Mouse (Mus musculus): ENCODE data around the gene Gm21860. TPM values are rescaled to one million over a fixed set of nuclear protein-coding genes. Genes with fewer than 3 reads are reported as not detected.
"Not testable (repeated sequence)": the region's sequence is repeated elsewhere in the genome, so short reads cannot be mapped to it uniquely, and the experiment has no call there.

Gene Gm21860
- not detected for total RNA-seq (2021)

- DNase-seq, result not testable (repeated sequence)
These were observed at the start of gene Gm21860 for GRCm38 (mm10) chrY:90754721-90755120. TSS of gene Gm21860 (minus strand) at chrY:90754821.

GRCm38 (mm10) chrY:90784438-90784837, 29.8 kb upstream of the Gm21860 start, which contains the start of gene Gm47283:
TSS of gene Gm47283 (plus strand) at chrY:90784738.
- DNase-seq; intact Hi-C loops (cut with DNase I): not testable (repeated sequence)

More at GRCm38 (mm10) chrY:90754721-90755120, at the start of gene Gm21860:
- intact Hi-C loops (cut with DNase I), result not testable (repeated sequence)

GRCm38 (mm10) chrY:90745256-90745655, 9.4 kb downstream of the Gm21860 start:
- intact Hi-C loops (cut with DNase I); DNase-seq: not testable (repeated sequence)

GRCm38 (mm10) chrY:90744381-90744981, 10.1 kb downstream of the Gm21860 start:
- peak; percentile 99 to 100 for DNase-seq
- intact Hi-C loops (cut with DNase I), result not testable (repeated sequence)

GRCm38 (mm10) chrY:90743811-90744220, 10.8 kb downstream of the Gm21860 start:
- intact Hi-C loops (cut with DNase I), result no loop called here
- peak; percentile 8 to 27 for DNase-seq

- DNase-seq, result peak; percentile 23 to 26
- intact Hi-C loops (cut with DNase I), result not testable (repeated sequence)
These were observed 11.4 kb downstream of the Gm21860 start for GRCm38 (mm10) chrY:90743053-90743810.

GRCm38 (mm10) chrY:90742261-90743052, 12.2 kb downstream of the Gm21860 start:
- peak in 1 of 2 experiments; percentile 6 for DNase-seq
- intact Hi-C loops (cut with DNase I), result not testable (repeated sequence)

GRCm38 (mm10) chrY:90741452-90742260, 13.0 kb downstream of the Gm21860 start:
- intact Hi-C loops (cut with DNase I), result not testable (repeated sequence)
- DNase-seq, result peak; percentile 12 to 36

- peak in 1 of 2 experiments; percentile 6 for DNase-seq
These were observed 13.6 kb downstream of the Gm21860 start for GRCm38 (mm10) chrY:90741006-90741405.

GRCm38 (mm10) chrY:90740013-90740561, 14.5 kb downstream of the Gm21860 start:
- intact Hi-C loops (cut with DNase I), result no loop called here
- DNase-seq, result peak; percentile 9 to 34

More at GRCm38 (mm10) chrY:90741006-90741405, 13.6 kb downstream of the Gm21860 start:
- intact Hi-C loops (cut with DNase I), result not testable (repeated sequence)

GRCm38 (mm10) chrY:90739531-90740012, 15.0 kb downstream of the Gm21860 start:
- intact Hi-C loops (cut with DNase I), result not testable (repeated sequence)
- DNase-seq, result peak; percentile 9 to 36

- DNase-seq, result peak; percentile 12 to 26
- intact Hi-C loops (cut with DNase I), result not testable (repeated sequence)
These were observed 15.6 kb downstream of the Gm21860 start for GRCm38 (mm10) chrY:90738841-90739530.

- intact Hi-C loops (cut with DNase I), result no loop called here
- no peak for DNase-seq
These were observed 16.3 kb downstream of the Gm21860 start for GRCm38 (mm10) chrY:90738431-90738680.

GRCm38 (mm10) chrY:90737606-90738430, 16.8 kb downstream of the Gm21860 start:
- intact Hi-C loops (cut with DNase I), result no loop called here
- no peak for DNase-seq

GRCm38 (mm10) chrY:90736217-90737000, 18.2 kb downstream of the Gm21860 start:
- DNase-seq; intact Hi-C loops (cut with DNase I): not testable (repeated sequence)

GRCm38 (mm10) chrY:90735181-90735895, 19.3 kb downstream of the Gm21860 start:
- DNase-seq; intact Hi-C loops (cut with DNase I): not testable (repeated sequence)

- peak in 1 of 2 experiments; percentile 10 for DNase-seq
- intact Hi-C loops (cut with DNase I), result not testable (repeated sequence)
These were observed 20.3 kb downstream of the Gm21860 start for GRCm38 (mm10) chrY:90734334-90734696.
